Mouse (Mus musculus): ENCODE measurements around the gene Klf3. TPM values are rescaled to one million over a fixed set of nuclear protein-coding genes. Genes with fewer than 3 reads are reported as not detected.

Klf3 gene
- polyA plus RNA-seq, 1 experiment from 2014 or later = 38.6 TPM

DNA sequence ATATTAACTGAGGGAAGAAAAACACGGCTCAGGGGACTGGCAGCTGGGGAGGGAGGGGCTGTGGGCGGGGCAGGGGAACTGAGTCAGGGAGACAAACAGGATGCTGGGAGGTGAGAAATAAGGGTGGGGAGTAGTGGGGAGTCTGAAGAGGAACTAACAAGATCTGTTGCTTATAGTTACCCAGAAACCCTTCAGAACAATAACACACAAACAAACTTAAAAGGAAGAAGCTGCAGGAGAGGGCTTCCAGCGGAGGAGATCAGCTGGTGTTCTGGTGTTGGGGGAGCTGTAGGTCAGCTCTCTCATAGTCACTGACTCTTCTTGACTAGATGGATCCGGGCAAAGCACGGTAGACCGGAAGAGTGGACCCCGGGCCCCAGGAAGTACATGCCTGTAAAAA, 22.4 kb upstream of the Klf3 start:
- Histone ChIP-seq H3K4me1 (ENCODE audit: control insufficient read depth, insufficient read depth, low read length) (no peaks in the 10 kb centered on the region), H3K4me2 (ENCODE audit: low read depth, severe bottlenecking) (no peak overlapping the region), H3K27ac (replicated peaks; ENCODE audit: low read depth, low read length) (no peak overlapping the region), H3K9me3 (ENCODE audit: control insufficient read depth, low read length) (no peaks in the 10 kb centered on the region), H3K9ac (ENCODE audit: low read length) (no peak overlapping the region), H3K27me3 (ENCODE audit: control insufficient read depth, insufficient read depth, low read length) (no peaks in the 10 kb centered on the region), H3K36me3 (ENCODE audit: control insufficient read depth, insufficient read depth, low read length) (no peaks in the 10 kb centered on the region), H3K4me3 (ENCODE audit: low read depth, low read length) (no peak overlapping the region)
- 64% methylated on average over 7 of the region's 7 CpGs for WGBS
- no peak for DNase-seq (ENCODE audit: low spot score)
- no peak for ATAC-seq (ENCODE audit: insufficient number of reproducible peaks, low FRiP score, low TSS enrichment, low read depth)

DNA sequence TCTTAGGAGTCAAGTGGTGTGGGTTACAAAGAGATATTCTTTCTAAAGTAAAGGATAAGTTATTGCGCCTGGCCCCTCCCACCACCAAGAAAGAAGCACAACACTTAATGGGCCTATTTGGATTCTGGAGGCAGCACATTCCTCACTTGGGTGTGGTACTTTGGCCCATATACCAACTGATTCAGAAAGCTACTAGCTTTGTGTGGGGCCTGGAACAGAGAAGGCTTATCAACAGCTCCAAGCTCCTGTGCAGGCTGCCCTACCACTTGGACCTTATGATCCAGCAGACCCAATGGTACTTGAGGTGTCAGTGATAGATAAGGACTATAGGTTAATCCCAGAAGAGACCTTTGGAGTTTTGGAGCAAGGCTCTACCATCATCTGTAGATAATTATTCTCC, 15.0 kb upstream of the Klf3 start:
- no peak for ATAC-seq (ENCODE audit: insufficient number of reproducible peaks, low FRiP score, low TSS enrichment, low read depth)
- no peak for DNase-seq (ENCODE audit: low spot score)
- Histone ChIP-seq H3K9ac (ENCODE audit: low read length) (no peak overlapping the region), H3K36me3 (ENCODE audit: control insufficient read depth, insufficient read depth, low read length) (no peaks in the 10 kb centered on the region), H3K4me1 (ENCODE audit: control insufficient read depth, insufficient read depth, low read length) (no peaks in the 10 kb centered on the region), H3K27ac (replicated peaks; ENCODE audit: low read depth, low read length) (no peak overlapping the region), H3K4me2 (ENCODE audit: low read depth, severe bottlenecking) (no peak overlapping the region), H3K9me3 (ENCODE audit: control insufficient read depth, low read length) (no peaks in the 10 kb centered on the region), H3K27me3 (ENCODE audit: control insufficient read depth, insufficient read depth, low read length) (no peaks in the 10 kb centered on the region), H3K4me3 (ENCODE audit: low read depth, low read length) (no peak overlapping the region)
- WGBS = 93% methylated on average over 1 of the region's 1 CpGs

DNA sequence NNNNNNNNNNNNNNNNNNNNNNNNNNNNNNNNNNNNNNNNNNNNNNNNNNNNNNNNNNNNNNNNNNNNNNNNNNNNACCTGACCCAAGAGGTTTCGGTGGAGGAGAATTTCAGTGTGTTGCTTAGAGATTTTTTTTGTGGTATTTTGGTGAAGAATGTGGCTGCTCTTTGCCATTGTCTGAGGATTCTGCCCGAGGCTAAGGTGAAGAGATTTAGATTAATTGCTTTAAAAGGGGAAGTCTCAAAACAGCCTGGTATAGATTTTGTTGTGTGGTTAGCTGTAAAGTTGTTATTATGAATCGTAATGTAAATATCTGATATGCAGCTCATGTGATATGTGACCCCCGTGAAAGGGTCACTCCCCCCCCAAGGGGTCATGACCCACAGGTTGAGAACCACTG, 5.0 kb upstream of the Klf3 start:
- no peaks in the 10 kb centered on the region for H3K27me3 ChIP-seq (ENCODE audit: control insufficient read depth, insufficient read depth, low read length)
- WGBS = 80% methylated on average over 4 of the region's 4 CpGs
- H3K9me3 ChIP-seq (ENCODE audit: control insufficient read depth, low read length) = no peaks in the 10 kb centered on the region
- ATAC-seq (ENCODE audit: insufficient number of reproducible peaks, low FRiP score, low TSS enrichment, low read depth) = no peak
- H3K9ac ChIP-seq (ENCODE audit: low read length) = no peak overlapping the region
- H3K4me3 ChIP-seq (ENCODE audit: low read depth, low read length) = no peak overlapping the region
- H3K4me1 ChIP-seq (ENCODE audit: control insufficient read depth, insufficient read depth, low read length) = no peaks in the 10 kb centered on the region
- DNase-seq (ENCODE audit: low spot score) = no peak
- H3K27ac ChIP-seq (replicated peaks; ENCODE audit: low read depth, low read length) = no peak overlapping the region
- no peak overlapping the region for H3K4me2 ChIP-seq (ENCODE audit: low read depth, severe bottlenecking)
- no peaks in the 10 kb centered on the region for H3K36me3 ChIP-seq (ENCODE audit: control insufficient read depth, insufficient read depth, low read length)

DNA sequence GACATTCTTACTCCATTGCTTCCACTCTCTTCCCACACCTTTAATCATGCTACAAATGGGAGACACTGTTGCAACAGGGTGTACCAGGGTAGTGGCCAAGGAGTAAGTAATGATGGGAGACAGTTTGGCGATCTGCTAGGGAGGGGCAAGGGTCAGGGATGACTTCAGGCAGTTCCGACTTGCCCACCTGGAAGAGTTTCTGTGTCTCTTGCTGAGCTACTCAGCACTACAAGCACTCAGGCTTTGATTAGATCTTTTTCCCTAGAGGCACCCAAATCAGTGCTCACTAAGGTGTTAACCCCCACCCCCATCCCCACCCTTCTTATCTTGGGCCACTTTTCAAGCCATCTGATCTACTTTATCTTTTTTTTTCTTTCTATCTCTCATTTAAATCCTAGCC, 1.6 kb upstream of the Klf3 start:
- H3K9me3 ChIP-seq (ENCODE audit: control insufficient read depth, low read length) = no peaks in the 10 kb centered on the region
- H3K4me3 ChIP-seq (ENCODE audit: low read depth, low read length) = no peak overlapping the region
- H3K4me2 ChIP-seq (ENCODE audit: low read depth, severe bottlenecking) = no peak overlapping the region; the same call in 1 of the 2 replicates
- no peak overlapping the region for H3K9ac ChIP-seq (ENCODE audit: low read length)
- no peaks in the 10 kb centered on the region for H3K27me3 ChIP-seq (ENCODE audit: control insufficient read depth, insufficient read depth, low read length)
- ATAC-seq (ENCODE audit: insufficient number of reproducible peaks, low FRiP score, low TSS enrichment, low read depth) (no peak), DNase-seq (ENCODE audit: low spot score) (no peak)
- no peak overlapping the region for H3K27ac ChIP-seq (replicated peaks; ENCODE audit: low read depth, low read length)
- H3K4me1 ChIP-seq (ENCODE audit: control insufficient read depth, insufficient read depth, low read length) = peaks cover 15% of the 10 kb centered on the region
- H3K36me3 ChIP-seq (ENCODE audit: control insufficient read depth, insufficient read depth, low read length) = no peaks in the 10 kb centered on the region
- WGBS = 44% methylated on average over 2 of the region's 2 CpGs

DNA sequence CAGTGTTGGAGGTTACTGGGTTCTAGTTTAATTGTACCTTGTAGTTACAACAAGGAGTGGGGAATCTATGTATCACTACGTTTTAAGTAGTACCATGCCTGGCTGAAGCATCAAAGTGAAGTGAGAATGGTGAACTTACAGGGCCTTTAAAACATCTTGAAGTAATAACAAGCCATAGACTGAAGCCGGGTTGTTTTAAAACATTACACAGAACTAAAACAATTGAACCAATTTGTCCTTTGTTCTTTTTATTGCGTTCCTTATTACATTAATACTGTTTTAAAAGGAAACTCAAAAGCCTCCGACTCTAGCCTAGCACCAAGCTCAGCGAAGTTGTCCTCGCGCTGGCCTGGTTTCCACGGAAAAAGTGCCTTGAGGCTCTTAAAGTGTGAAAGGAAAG, 1.0 kb upstream of the Klf3 start:
- H3K4me1 ChIP-seq (ENCODE audit: control insufficient read depth, insufficient read depth, low read length) = peaks cover 20% of the 10 kb centered on the region

DNA sequence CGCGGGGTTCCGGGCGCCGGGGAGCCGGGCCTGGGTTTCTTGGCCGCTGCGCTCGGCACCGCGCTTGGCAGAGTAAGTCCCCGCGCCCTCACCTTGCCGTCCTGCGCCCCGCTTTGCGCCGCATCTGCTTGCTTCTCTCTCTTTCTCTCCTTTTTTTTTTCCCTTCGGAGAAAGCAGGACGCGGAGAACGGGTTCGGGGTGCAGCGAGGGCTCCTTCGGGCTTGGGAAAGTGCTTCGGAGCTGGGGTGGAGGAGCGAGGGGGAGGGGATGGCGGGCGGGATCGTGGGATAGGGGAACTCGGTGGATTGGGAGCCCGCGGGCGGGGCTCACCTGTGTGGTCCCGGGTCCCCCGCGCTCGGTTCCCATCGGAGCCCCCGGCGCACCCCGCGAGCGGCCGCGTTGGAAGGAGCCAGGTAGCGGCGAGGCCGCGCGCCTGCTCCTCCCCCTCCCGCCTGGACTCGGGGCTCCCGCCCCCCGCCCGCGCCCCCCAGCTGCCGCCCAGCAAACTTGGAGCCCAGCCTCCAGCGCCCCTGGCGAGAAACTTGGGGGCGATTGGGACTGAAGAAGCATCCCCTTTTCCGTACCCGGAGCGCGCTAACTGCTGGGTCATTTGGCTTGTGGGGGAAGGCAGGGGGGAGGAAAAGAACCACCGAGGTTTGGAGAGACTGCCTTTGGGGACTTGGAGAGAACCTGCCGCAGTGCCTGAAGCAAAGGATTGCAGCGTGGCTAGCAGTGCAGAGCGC, 703 bp downstream of the Klf3 start:
- Histone ChIP-seq H3K27ac (replicated peaks; ENCODE audit: low read depth, low read length) (peak overlapping the region; percentile 98), H3K4me2 (ENCODE audit: low read depth, severe bottlenecking) (peak overlapping the region; percentile 72), H3K9me3 (ENCODE audit: control insufficient read depth, low read length) (no peaks in the 10 kb centered on the region), H3K4me3 (ENCODE audit: low read depth, low read length) (peak overlapping the region; percentile 79), H3K36me3 (ENCODE audit: control insufficient read depth, insufficient read depth, low read length) (no peaks in the 10 kb centered on the region), H3K4me1 (ENCODE audit: control insufficient read depth, insufficient read depth, low read length) (peaks cover 35% of the 10 kb centered on the region), H3K9ac (ENCODE audit: low read length) (peak overlapping the region; percentile 95), H3K27me3 (ENCODE audit: control insufficient read depth, insufficient read depth, low read length) (no peaks in the 10 kb centered on the region)
- ATAC-seq (ENCODE audit: insufficient number of reproducible peaks, low FRiP score, low TSS enrichment, low read depth) (no peak), DNase-seq (ENCODE audit: low spot score) (peak; percentile 78)
- 0% methylated on average over 56 of the region's 69 CpGs for WGBS

More for the DNA sequence above, 1.0 kb upstream of the Klf3 start:
- 1% methylated on average over 8 of the region's 8 CpGs for WGBS
- H3K9me3 ChIP-seq (ENCODE audit: control insufficient read depth, low read length) = no peaks in the 10 kb centered on the region
- ATAC-seq (ENCODE audit: insufficient number of reproducible peaks, low FRiP score, low TSS enrichment, low read depth) = no peak
- H3K4me2 ChIP-seq (ENCODE audit: low read depth, severe bottlenecking) = peak overlapping the region; percentile 72
- no peaks in the 10 kb centered on the region for H3K36me3 ChIP-seq (ENCODE audit: control insufficient read depth, insufficient read depth, low read length)
- H3K27ac ChIP-seq (replicated peaks; ENCODE audit: low read depth, low read length) = peak overlapping the region; percentile 98
- H3K9ac ChIP-seq (ENCODE audit: low read length) = peak overlapping the region; percentile 95
- H3K4me3 ChIP-seq (ENCODE audit: low read depth, low read length) = peak overlapping the region; percentile 79
- no peak for DNase-seq (ENCODE audit: low spot score)
- H3K27me3 ChIP-seq (ENCODE audit: control insufficient read depth, insufficient read depth, low read length) = no peaks in the 10 kb centered on the region

DNA sequence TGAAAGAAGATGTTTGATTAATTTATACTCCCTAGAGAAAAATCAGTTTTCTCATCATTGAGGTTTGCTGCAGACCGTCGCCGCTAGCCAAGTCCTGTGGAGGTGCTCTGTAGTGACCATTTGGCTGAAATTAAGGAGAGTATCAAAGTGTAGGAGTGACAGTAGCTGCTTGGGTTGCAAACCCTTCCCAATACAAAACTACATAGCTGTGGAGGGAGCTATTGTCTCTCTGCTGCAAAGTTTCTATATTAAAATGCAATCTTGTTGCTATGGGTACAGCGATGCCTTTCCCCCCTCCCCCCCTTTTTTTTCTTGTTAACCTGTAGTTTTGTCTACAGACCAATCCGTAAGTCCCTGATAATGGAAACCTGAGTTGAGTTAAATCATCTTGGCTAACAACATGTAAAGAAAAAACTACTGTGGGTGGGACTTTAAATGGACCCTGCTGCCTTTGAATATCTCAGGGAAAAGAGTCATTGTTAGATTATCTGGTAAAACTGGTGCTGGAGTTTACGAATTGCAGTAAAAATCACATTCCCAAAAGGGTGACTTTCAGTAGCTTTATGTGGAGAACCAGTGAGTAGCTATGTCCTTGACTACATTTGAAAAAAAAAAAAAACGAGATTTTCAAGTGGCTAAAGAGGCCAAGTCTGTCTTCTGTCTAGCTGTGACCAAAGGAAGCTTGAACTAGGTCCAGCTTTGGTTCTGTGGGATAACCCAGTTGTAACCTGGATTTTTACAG, 2.1 kb downstream of the Klf3 start:
- Histone ChIP-seq H3K4me3 (ENCODE audit: low read depth, low read length) (peak overlapping the region; percentile 33), H3K27me3 (ENCODE audit: control insufficient read depth, insufficient read depth, low read length) (no peaks in the 10 kb centered on the region), H3K27ac (replicated peaks; ENCODE audit: low read depth, low read length) (peak overlapping the region; percentile 89), H3K36me3 (ENCODE audit: control insufficient read depth, insufficient read depth, low read length) (no peaks in the 10 kb centered on the region; the same call in 1 of the 2 replicates), H3K4me2 (ENCODE audit: low read depth, severe bottlenecking) (peak overlapping the region; percentile 52), H3K9ac (ENCODE audit: low read length) (peak overlapping the region; percentile 65), H3K4me1 (ENCODE audit: control insufficient read depth, insufficient read depth, low read length) (peaks cover 37% of the 10 kb centered on the region), H3K9me3 (ENCODE audit: control insufficient read depth, low read length) (no peaks in the 10 kb centered on the region)
- ATAC-seq (ENCODE audit: insufficient number of reproducible peaks, low FRiP score, low TSS enrichment, low read depth) (no peak), DNase-seq (ENCODE audit: low spot score) (peak; percentile 41)
- 5% methylated on average over 7 of the region's 7 CpGs for WGBS

DNA sequence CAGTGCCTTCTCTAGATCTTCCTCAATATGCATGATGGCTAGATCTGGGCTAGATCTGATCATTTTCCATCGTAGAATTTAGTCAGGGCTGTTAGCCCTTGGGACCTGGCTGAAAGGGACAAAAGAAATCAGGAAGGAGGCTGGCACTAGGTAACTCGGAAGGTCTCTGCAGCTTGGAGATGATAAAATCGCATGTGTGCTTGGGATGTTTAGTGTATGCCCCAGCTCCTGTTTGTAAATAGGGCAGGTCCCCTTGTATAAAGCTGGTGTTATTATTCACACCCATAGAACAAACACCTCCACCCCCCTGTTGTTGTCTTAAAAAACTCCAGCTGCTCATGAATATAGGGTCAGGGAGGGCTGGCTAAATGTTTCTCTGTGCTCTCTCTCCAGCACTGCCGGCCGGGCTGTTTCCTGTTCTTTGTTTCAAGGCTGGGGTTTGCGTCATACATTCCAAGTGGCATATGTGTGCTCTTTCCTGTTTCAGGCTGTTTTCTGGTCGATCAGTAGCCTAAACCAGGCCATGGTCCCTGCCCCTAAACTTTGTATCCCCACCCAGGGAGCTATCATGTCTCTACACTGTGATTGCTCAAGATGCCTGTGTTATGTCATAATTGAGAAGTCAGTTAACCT, 2.8 kb downstream of the Klf3 start:
- ATAC-seq (ENCODE audit: insufficient number of reproducible peaks, low FRiP score, low TSS enrichment, low read depth) = peak; percentile 31
- peaks cover 42% of the 10 kb centered on the region for H3K4me1 ChIP-seq (ENCODE audit: control insufficient read depth, insufficient read depth, low read length)

More for the DNA sequence above, 2.8 kb downstream of the Klf3 start:
- H3K36me3 ChIP-seq (ENCODE audit: control insufficient read depth, insufficient read depth, low read length) = no peaks in the 10 kb centered on the region; the same call in 1 of the 2 replicates
- H3K4me2 ChIP-seq (ENCODE audit: low read depth, severe bottlenecking) = peak overlapping the region; percentile 52
- DNase-seq (ENCODE audit: low spot score) = peak; percentile 83
- peak overlapping the region; percentile 89 for H3K27ac ChIP-seq (replicated peaks; ENCODE audit: low read depth, low read length)
- H3K27me3 ChIP-seq (ENCODE audit: control insufficient read depth, insufficient read depth, low read length) = no peaks in the 10 kb centered on the region
- peak overlapping the region; percentile 65 for H3K9ac ChIP-seq (ENCODE audit: low read length)
- under 1% methylated on average over 7 of the region's 7 CpGs for WGBS
- H3K9me3 ChIP-seq (ENCODE audit: control insufficient read depth, low read length) = no peaks in the 10 kb centered on the region
- H3K4me3 ChIP-seq (ENCODE audit: low read depth, low read length) = peak overlapping the region; percentile 33

All from limb, embryonic 11.5 days (tissue).